Mouse (Mus musculus): ENCODE data around the gene Ptpn14.

GRCm38 (mm10) chr1:189873591-189873990 is 145.5 kb downstream of the Ptpn14 start:
- TF ChIP-seq CTCF (IDR thresholded peaks at IDR 0.05; ENCODE audit: low read depth) (no peak), EP300 (IDR thresholded peaks at IDR 0.05; ENCODE audit: low read depth) (no peak)
